Mouse (Mus musculus) kidney, postnatal 14 days (tissue): ENCODE results near the gene Egfem1.

ENCODE experiments used
- DNase-seq: peaks from one replicate; pipeline ENCODE4 v3.0.0; 2022; ENCODE audit warnings: mixed read lengths

The Egfem1 gene

DNA sequence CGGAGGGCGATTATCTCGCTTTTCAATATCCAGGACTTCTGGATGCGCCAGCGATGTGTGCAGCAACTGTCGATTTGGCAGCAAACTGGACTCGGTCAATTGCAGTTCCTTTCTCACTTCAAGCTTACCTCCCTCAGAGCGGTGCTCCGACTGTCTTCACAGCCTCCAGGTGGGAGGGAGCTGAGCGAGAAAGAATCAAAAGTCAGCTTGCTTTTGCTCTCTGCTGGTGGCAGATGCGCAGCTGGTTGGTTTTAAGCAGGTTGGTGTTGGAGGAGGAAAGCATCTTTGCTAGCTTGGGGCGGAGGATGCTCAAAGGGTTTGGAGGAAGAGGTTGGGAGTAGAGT, at the start of gene Egfem1:
TSS of gene Egfem1 (plus strand) at position 72 of the 344 bp plus-strand sequence.
- DNase-seq, result no peak

- no peak for DNase-seq
Measured at GRCm38 (mm10) chr3:29033107-29033506, 48.7 kb upstream of the Egfem1 start.

GRCm38 (mm10) chr3:29036146-29036545, 45.7 kb upstream of the Egfem1 start:
- DNase-seq, result peak; percentile 26

DNA sequence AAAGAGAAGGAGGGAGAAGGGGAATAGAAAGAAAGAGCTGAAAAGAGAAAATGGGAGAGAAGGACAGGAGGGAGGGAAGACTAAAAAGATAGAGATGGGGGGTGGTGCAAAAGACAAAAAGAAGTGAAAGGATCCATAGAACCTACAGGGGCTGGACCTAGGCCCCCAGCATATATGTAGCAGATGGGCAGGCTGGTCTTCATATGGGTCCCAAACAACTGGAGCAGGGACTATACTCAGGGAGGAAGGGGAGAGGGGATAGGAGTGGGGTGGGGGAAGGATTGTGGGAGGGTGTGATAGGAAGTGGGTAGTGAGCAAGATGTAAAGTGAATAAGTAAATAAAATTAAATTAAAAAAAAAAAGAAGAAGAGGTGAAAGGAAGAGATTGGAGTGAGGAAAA, 45.2 kb upstream of the Egfem1 start:
- DNase-seq, result no peak

DNA sequence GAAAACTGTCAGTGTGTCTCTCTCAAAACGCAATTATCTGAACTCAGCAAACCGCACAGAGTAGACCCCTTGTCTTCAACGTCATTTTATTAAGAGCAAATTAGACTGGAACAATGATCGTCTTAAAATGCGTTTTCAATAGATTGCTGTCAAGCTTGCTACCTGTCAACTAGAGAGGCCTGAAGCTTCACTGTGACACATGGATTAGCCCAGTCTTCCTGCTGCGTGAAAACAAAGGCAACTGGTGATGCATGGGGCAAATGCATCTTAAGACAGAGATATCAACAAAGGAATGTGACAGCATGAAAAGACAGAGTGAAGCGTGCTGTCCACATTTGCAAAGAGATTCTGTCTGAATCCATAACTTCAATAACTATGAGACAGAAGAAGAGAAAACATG, 41.8 kb upstream of the Egfem1 start:
- DNase-seq, result no peak

DNA sequence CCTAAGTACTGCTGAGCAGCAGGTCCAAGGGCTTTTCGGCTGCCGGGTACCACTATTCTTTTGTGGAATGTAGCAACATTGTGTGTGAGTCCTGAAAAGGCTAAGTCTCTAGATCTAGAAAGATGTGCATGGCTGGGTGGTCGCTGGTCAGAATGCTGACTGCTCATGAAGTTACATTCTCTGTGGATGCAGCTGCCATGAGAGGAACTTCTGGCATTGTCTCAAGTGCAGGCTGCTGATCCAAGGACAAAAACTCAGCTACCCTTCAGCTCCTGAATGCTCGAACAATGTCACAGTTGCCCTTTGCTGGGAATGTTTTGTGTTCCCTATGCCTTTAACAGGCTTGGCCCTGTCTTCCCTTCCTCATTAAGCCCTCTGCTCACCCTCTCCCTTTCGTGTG, 35.5 kb upstream of the Egfem1 start:
- no peak for DNase-seq

- no peak for DNase-seq
Measured at GRCm38 (mm10) chr3:29047273-29047932, 34.4 kb upstream of the Egfem1 start.

GRCm38 (mm10) chr3:29063156-29063555, 18.7 kb upstream of the Egfem1 start:
- no peak for DNase-seq

DNA sequence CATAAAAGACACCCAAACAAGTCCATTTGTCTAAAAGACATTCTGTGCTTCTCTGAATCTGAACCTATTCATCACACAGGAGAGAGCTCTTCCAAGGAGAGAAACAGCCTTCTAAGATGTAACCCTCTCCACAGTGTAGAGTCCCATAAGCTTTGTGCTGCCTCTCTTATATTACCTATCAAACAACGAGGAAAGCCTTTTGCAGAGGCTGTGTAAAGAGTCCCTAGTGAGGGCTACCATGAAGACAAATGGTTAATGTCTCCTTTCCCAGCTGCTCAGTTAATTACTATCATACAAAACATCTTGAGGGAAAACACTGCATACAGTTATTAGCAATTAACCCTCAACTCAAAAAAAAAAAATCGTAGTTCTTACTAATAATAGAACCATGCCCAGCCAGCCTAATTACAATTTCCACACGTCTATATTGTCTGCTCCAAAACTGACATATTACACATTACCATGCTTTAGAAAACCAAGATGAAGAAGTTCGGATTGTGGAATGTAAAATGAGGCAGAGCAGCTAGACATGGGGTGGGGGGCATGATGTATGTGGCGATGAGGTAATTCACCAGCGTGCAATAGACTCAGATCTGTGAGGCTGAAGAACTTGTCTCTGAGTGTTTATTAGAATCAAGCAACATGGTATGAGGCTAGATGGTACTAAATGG, 13.3 kb upstream of the Egfem1 start:
- no peak for DNase-seq

DNA sequence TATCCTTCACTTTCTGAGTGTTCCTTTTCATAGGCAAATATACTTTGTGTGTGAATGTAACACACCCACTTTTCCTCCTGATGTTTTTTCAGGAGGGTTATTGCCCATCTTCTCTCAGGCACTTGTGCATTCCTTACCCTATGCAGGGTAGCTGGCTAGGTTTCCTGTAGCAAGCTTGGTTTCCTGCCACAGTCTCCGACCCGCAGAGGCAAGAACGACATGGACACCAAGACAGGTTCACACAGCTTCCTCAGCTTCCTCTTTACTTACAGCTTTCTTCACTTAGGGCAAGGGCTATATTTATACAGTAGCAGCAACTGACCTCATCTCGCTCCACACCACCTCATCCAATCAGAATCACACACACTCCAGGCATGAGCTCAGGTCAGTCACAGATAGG, 10.5 kb upstream of the Egfem1 start:
- DNase-seq, result no peak

DNA sequence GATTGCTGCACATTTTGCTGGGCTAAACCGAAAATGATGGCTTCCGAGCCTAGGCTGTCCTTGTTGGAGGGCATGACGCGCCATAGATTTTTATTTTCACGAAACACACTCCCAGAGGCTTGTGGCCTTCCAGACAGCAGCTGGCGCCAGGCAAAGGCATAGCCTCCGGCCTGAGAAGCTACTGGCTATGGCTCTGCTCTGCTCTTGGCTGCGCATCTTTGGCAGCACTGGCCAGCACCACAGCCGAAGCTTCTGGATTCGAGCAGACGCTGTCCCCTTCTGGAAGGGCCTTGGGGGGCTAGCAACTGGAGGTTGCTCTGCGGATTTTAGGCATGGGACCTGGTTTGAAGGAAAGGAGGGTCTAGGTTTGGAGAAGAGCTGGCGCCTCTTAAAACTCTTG, 306 bp upstream of the Egfem1 start:
- no peak for DNase-seq

GRCm38 (mm10) chr3:29082296-29082995, 623 bp downstream of the Egfem1 start:
- DNase-seq, result peak; percentile 37

DNA sequence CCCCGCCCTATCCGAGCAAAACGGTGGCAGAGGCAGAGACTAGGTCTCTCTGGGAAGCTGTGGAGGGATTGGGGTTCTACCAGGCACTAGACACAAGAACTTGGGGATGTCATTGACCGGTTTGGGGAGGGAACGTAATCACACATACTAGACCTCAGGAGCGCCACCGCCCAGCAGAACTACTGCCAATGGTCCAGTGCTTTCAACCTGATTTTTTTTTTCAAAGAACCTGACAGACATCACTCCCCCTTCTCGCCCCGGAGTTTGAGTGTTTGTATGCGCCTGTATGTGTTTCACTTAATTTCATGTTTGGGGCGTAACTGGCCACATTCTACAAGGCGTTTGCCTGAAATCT, 1.1 kb downstream of the Egfem1 start:
- no peak for DNase-seq

DNA sequence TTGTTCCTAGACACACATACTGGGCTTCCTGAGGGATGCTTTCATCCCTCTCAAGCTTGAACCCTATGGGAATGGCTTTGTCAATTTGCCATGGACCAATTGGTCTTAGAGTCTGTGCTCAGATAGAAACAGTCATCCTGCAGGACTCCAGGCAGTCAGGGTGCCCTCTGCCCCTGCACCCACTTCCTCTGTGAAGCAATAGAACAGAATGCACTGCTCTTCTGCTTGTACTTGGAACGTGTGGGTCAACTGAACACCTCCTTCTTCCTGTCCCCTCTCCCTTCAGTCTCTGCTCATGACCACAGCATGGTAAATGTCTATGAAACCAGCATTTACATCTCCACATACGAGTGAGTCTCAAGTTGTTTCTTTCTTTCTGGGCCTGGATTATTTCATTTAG, 16.6 kb downstream of the Egfem1 start:
- no peak for DNase-seq

- DNase-seq, result no peak
Measured at GRCm38 (mm10) chr3:29106016-29106723, 24.3 kb downstream of the Egfem1 start.

- DNase-seq, result no peak
Measured at GRCm38 (mm10) chr3:29107134-29107533, 25.3 kb downstream of the Egfem1 start.

- DNase-seq, result peak; percentile 57
Measured at GRCm38 (mm10) chr3:29110321-29110720, 28.5 kb downstream of the Egfem1 start.

GRCm38 (mm10) chr3:29114517-29114916, 32.7 kb downstream of the Egfem1 start:
- DNase-seq, result no peak

GRCm38 (mm10) chr3:29117379-29117778, 35.6 kb downstream of the Egfem1 start:
- no peak for DNase-seq

DNA sequence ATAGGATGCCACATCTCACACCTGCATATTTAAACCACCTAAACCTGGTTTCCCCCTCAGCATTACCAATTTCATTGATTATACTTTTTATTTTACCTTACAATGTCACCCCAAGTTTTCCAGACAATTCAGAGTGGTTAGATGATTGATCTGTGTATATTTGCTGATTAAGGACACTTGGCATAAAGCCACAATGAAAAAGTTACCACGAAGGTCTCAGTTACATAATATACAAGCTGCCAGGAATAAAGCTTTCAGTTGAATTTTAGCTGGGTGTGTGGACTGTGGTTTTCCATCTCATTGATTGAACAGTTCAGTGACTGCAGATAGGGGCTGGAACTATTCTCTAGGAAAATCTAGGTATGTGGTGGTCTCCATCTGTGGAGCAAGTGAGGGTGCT, 40.7 kb downstream of the Egfem1 start:
- DNase-seq, result no peak

- no peak for DNase-seq
Measured at GRCm38 (mm10) chr3:29132054-29132931, 50.5 kb downstream of the Egfem1 start.

- DNase-seq, result no peak
Measured at GRCm38 (mm10) chr3:29134509-29134908, 52.7 kb downstream of the Egfem1 start.
